Mouse (Mus musculus) heart, adult 11 months (tissue): ENCODE measurements around the gene Acot8.

Experiments
- DNase-seq: peaks from one replicate; pipeline ENCODE4 v3.0.0; 2022

The Acot8 gene

DNA sequence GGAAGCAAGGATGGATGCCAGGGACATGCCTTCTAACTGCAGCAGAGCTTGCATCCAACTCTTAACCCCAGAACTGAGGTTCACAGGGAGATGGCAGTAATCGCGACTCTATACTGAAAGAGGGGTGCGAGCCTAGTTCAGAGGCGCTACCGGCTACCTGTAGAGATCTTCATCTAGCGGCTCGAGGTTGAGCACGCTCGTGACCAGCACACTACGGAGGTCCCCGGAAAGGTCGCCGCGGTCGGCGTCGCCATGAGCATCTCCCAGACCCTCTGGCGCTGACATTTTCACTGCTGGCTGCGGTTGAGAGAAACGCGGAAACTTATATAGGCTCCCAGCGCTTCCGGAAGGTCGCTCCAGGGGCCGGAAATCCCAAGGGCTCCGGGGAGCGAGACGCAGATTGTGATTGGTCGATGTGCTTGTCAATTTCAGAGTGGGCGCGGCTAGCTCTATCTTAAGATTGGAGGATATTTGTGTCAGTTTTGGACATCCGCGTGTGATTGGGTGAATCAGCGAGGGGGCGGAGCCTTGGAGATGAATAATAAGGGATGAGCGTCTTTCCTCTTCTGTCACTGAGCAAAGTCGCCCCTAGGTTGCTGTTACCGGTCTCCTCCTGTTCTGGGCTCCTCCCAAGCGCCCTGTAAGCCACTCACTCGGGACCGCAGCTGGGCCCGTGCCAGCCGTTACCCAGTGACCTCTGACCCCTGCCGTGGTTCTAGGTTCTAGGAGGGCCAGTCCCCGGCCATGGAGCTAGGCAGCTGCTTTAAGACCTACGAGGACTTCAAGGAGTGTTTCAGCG, at the start of gene Acot8, which contains the start of gene Zswim3:
Gene Acot8, minus strand, starts transcription at position 350 of the 799 bp plus-strand sequence.
Gene Zswim3, plus strand, starts transcription at position 566 of the 799 bp plus-strand sequence.
- peak; percentile 100 for DNase-seq

DNA sequence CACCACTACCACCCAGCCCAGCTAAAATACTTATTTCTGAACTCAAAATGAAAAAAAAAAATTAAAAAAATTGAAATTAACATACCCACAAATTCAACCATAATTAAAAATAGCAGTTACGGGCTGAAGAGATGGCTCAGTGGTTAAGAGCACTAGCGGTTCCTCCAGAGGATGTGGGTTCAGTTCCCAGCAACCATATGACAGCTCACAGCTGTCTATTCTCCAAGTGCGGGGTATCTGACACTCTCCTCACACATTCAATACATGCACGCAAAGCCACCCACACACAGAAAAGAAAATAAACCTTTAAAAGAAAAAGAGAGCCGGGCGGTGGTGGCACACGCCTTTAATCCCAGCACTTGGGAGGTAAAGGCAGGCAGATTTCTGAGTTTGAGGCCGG, 45.4 kb upstream of the Acot8 start:
- DNase-seq: no peak

DNA sequence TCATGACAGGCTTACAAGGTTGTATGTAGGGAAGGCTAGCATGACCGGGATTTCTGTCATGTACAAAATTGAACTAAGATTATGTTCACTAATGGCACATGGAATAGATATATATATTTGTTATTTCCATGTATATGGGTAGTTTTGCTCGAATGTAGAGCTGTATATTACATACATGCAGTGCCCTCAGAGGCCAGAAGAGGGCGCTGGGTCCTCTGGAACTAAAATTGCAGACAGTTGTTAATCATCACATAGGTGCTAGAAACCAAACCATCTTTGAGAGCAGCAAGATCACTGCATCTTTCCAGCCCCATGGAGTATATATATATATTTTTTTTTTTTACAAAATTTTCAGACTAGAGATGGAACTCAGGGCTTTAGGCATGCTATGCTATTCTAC, 41.1 kb upstream of the Acot8 start:
- DNase-seq: no peak

GRCm38 (mm10) chr2:164835164-164835563, 30.5 kb upstream of the Acot8 start:
- DNase-seq: peak; percentile 91

GRCm38 (mm10) chr2:164834531-164834930, 29.8 kb upstream of the Acot8 start:
- DNase-seq: peak; percentile 95

DNA sequence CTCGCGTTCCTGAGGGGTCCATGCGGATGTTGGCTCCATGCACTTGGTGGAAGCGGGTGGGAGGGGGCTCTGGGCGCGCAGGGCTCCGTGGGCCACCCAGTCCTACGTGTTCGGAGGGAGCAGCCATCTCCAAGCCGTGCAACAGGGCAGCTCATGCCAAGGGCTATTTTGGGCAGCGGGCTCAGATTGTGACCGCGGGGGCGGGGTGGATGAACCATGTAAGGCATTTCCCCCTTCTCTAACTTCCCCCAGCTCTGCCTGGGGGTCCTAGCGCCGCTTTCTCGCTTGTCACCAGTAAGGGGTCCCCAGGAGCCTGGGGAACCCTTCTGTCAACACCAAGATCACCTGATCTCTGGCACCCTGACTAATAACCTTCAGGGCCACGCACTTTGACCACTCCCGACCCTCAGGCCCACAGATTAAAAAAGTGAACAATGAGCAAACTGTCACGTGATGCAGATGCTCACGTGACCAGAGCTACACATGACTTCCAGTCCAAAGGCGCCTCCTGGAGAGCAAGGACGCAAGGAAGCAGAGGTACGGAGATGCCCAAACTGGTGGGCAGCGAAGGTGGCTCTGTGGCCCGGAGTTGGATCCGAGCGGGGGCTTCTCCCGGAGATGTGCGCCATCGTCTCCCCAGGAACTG, 28.8 kb upstream of the Acot8 start, which contains the start of gene Neurl2:
Gene Neurl2, minus strand, starts transcription at position 143 of the 646 bp plus-strand sequence.
- peak; percentile 99 for DNase-seq

GRCm38 (mm10) chr2:164832748-164833301, 28.1 kb upstream of the Acot8 start, which contains the start of gene Ctsa:
Ctsa (plus strand) TSS chr2:164832873.
- peak; percentile 98 for DNase-seq

DNA sequence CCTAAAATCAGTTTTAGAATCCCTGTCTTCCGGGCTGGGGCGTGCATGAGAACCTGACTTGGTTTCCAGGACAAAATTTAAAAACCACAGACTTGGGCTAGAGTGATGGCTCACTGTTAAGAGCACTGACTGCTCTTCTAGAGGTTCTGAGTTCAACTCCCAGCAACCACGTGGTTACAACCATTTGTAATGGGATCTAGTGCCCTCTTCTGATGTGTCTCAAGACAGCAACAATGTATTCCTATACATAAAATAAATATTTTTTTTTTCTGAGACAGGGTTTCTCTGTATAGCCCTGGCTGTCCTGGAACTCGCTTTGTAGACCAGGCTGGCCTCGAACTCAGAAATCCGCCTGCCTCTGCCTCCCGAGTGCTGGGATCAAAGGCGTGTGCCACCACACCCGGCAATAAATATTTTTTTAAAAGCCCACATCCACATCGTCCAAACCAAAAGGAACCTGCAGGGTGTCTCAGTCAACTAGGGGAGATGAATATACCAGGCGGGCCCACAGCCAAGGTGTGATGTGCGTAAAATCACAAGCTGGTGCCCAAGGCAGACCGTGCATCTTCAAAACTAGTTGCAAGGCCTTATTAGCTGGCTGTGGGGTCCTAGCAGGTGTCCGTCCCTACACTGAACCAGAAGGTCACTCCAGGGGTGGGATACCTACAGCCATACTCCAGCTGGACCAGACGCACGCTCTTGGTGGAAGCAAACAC, 27.5 kb upstream of the Acot8 start:
- DNase-seq: peak; percentile 84

- DNase-seq: no peak
Observed at GRCm38 (mm10) chr2:164831029-164831428, 26.3 kb upstream of the Acot8 start.

DNA sequence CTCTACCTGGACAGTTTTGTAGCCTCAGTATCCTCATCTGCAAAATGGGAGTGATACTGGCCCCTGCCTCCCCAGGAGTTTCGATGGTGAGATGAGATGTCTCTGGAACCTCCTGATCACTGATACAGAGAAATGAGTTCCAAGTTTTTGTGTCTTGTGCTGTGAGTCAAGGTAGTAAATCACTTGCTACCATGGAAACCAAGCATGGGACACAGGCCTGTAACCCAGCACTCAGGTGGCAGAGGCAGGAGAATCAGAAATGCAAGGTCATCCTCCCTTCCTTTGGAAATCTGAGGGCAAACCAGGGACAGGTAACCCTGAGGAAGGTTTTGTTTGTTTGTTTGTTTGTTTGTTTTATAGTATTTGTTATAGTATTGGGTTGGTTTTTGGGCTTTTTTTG, 24.4 kb upstream of the Acot8 start:
- peak; percentile 85 for DNase-seq

GRCm38 (mm10) chr2:164828437-164828836, 23.8 kb upstream of the Acot8 start, which contains the start of gene Spata25:
Spata25 (minus strand) TSS chr2:164828537.
- no peak for DNase-seq

GRCm38 (mm10) chr2:164827146-164827850, 22.6 kb upstream of the Acot8 start:
- DNase-seq: peak; percentile 92

GRCm38 (mm10) chr2:164825521-164825920, 20.8 kb upstream of the Acot8 start:
- DNase-seq: peak; percentile 92

GRCm38 (mm10) chr2:164823969-164824368, 19.3 kb upstream of the Acot8 start:
- no peak for DNase-seq

- DNase-seq: no peak
Observed at GRCm38 (mm10) chr2:164823181-164823585, 18.5 kb upstream of the Acot8 start.

DNA sequence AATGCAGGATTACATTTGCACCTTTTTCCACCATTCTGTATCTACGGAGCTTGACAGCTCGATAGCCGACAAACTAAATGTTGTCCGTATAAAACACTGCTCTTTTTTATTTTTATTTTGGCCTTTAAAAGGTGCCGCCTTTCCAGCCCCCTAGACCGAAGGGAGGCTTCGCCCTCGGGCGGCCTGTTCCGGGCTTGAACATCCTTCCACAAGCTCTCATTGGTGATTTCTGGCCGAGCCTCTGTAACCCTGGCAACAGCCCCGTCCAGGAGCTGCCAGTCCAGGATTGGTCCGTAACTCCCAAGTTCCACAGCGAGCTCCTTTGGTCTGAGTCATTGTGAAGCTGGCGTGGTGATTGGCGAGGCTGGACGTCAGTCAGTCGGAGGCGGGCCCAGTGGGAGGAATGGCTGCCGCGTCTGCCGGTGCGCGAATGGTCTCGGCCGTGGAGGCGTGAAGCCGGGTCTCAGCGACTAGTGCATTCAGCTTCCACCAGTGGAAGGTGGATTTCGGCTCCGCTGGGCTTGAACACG, 18.0 kb upstream of the Acot8 start, which contains the start of gene Zswim1:
Gene Zswim1, plus strand, starts transcription at position 51 of the 530 bp plus-strand sequence.
- peak; percentile 100 for DNase-seq

DNA sequence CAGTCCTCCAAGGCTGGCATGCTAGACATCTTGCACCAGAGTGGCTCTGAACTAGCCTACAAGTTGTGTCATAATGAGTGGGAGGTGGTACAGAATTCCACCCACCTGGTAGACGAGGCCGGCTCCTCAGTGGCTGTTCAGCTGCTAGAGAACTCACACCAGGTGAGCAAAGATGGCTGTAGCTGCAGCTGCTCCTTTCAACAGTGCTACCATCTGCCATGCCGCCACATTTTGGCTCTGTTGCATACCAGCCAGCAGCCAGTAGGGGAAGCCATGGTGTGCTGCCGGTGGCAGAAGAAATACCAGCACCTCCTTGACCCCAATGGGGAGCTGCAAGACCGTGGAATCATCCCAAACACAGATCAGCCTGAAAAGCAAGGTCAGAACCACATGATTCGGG, 16.4 kb upstream of the Acot8 start:
- no peak for DNase-seq

GRCm38 (mm10) chr2:164817703-164818102, 13.0 kb upstream of the Acot8 start:
- DNase-seq: no peak

GRCm38 (mm10) chr2:164817206-164817605, 12.5 kb upstream of the Acot8 start:
- DNase-seq: no peak

DNA sequence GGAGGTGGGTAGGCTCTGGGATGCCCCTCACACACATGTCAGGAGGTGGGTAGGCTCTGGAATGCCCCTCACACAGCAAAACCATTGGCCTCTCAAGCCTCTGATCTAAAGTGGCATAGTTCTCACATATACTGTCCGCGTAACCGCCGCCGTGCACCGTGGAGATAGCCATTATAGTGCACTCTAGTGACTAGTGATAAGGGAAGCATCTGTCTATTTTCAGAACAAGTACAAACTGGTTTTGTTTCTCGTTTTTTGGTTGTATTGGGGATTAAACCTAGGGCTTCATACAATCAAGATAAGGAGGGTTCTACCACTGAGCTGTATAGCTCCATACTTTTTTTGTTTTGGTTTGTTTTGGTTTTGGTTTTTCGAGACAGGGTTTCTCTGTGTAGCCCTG, 11.1 kb upstream of the Acot8 start:
- DNase-seq: peak; percentile 76

DNA sequence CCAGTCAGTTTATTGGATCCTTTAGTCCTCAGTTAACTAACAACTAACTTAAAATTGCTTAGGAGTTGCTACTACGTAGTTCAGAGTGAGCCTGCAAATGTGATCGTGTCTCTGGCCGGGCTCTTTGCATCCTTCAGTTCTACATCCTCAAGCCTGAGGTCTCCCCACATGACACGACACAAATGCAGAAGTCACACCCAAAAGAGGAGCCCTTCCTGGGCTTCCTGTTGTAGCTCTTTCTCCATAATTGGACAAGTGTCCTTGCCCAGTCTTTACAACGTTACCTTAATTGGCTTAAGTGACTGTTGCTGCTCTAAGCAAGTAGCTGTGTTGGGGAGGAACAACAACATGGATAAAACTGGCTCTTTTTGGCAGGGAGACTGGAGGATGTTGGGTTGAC, 10.7 kb upstream of the Acot8 start:
- DNase-seq: peak; percentile 79

DNA sequence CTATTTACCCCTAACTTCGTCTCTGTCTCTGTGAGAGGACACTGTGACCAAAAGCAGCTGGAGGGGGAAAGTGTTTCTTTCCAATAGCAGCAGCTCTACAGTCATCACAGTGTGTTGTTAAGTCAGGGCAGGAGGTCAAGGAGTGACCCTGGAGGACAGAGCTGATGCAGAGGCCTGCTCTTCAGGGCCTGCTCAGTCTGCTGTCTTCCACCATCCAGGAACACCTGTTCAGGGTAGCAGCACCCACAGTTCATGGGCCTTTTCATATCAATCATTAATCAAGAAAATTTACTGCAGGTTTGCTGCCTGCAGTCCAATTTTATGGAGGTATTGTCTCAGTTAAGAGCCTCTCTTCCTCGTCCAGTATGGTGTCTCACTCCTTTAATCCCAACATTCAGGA, 8.9 kb upstream of the Acot8 start:
- no peak for DNase-seq
